Mouse (Mus musculus): Measurements from ENCODE around the gene A530032D15Rik.
"Not testable (repeated sequence)": the region's sequence is repeated elsewhere in the genome, so short reads cannot be mapped to it uniquely, and the experiment has no call there.

Gene A530032D15Rik

GRCm38 (mm10) chr1:85109753-85110152 lies at the start of gene A530032D15Rik:
Gene A530032D15Rik, minus strand, starts transcription at chr1:85109853.
- DNase-seq (ENCODE audit: low spot score in 2 of 2) = not testable (repeated sequence)

- not testable (repeated sequence) for DNase-seq (ENCODE audit: low spot score in 2 of 2)
Measured at GRCm38 (mm10) chr1:85155151-85155550, 45.5 kb upstream of the A530032D15Rik start.

GRCm38 (mm10) chr1:85133671-85134070 lies 24.0 kb upstream of the A530032D15Rik start:
- not testable (repeated sequence) for DNase-seq (ENCODE audit: low spot score in 2 of 2)

- not testable (repeated sequence) for DNase-seq (ENCODE audit: low spot score in 2 of 2)
Measured at GRCm38 (mm10) chr1:85121841-85122240, 12.2 kb upstream of the A530032D15Rik start.

- peak in 1 of 2 experiments; percentile 6 for DNase-seq (ENCODE audit: low spot score in 2 of 2)
Measured at GRCm38 (mm10) chr1:85118341-85118740, 8.7 kb upstream of the A530032D15Rik start.

GRCm38 (mm10) chr1:85117537-85117936 lies 7.9 kb upstream of the A530032D15Rik start:
- DNase-seq (ENCODE audit: low spot score in 2 of 2) = peak in 1 of 2 experiments; percentile 10

GRCm38 (mm10) chr1:85114666-85115402 lies 5.2 kb upstream of the A530032D15Rik start:
- peak in 1 of 2 experiments; percentile 10 for DNase-seq (ENCODE audit: low spot score in 2 of 2)

- DNase-seq (ENCODE audit: low spot score in 2 of 2) = peak in 1 of 2 experiments; percentile 5
Measured at GRCm38 (mm10) chr1:85114078-85114477, 4.4 kb upstream of the A530032D15Rik start.

GRCm38 (mm10) chr1:85112889-85113288 lies 3.2 kb upstream of the A530032D15Rik start:
- DNase-seq (ENCODE audit: low spot score in 2 of 2) = peak in 1 of 2 experiments; percentile 8

GRCm38 (mm10) chr1:85112266-85112665 lies 2.6 kb upstream of the A530032D15Rik start:
- not testable (repeated sequence) for DNase-seq (ENCODE audit: low spot score in 2 of 2)

GRCm38 (mm10) chr1:85111572-85111971 lies 1.9 kb upstream of the A530032D15Rik start:
- peak; percentile 29 to 44 for DNase-seq (ENCODE audit: low spot score in 2 of 2)

GRCm38 (mm10) chr1:85110876-85111275 lies 1.2 kb upstream of the A530032D15Rik start:
- not testable (repeated sequence) for DNase-seq (ENCODE audit: low spot score in 2 of 2)

GRCm38 (mm10) chr1:85106013-85106412 lies 3.6 kb downstream of the A530032D15Rik start:
- DNase-seq (ENCODE audit: low spot score in 2 of 2) = not testable (repeated sequence)

GRCm38 (mm10) chr1:85105336-85105735 lies 4.3 kb downstream of the A530032D15Rik start:
- not testable (repeated sequence) for DNase-seq (ENCODE audit: low spot score in 2 of 2)

GRCm38 (mm10) chr1:85101754-85102153 lies 7.9 kb downstream of the A530032D15Rik start:
- DNase-seq (ENCODE audit: low spot score in 2 of 2) = not testable (repeated sequence)

- not testable (repeated sequence) for DNase-seq (ENCODE audit: low spot score in 2 of 2)
Measured at GRCm38 (mm10) chr1:85099864-85100263, 9.8 kb downstream of the A530032D15Rik start, which contains the start of gene Gm10553. Gene Gm10553, plus strand, starts transcription at chr1:85100164.

GRCm38 (mm10) chr1:85099081-85099480 lies 10.6 kb downstream of the A530032D15Rik start:
- not testable (repeated sequence) for DNase-seq (ENCODE audit: low spot score in 2 of 2)

GRCm38 (mm10) chr1:85093011-85093572 lies 16.6 kb downstream of the A530032D15Rik start:
- DNase-seq (ENCODE audit: low spot score in 2 of 2) = not testable (repeated sequence)

- not testable (repeated sequence) for DNase-seq (ENCODE audit: low spot score in 2 of 2)
Measured at GRCm38 (mm10) chr1:85092169-85092568, 17.5 kb downstream of the A530032D15Rik start.

GRCm38 (mm10) chr1:85086211-85086610 lies 23.4 kb downstream of the A530032D15Rik start:
- not testable (repeated sequence) for DNase-seq (ENCODE audit: low spot score in 2 of 2)

- DNase-seq (ENCODE audit: low spot score in 2 of 2) = not testable (repeated sequence)
Measured at GRCm38 (mm10) chr1:85084803-85085202, 24.9 kb downstream of the A530032D15Rik start.

- not testable (repeated sequence) for DNase-seq (ENCODE audit: low spot score in 2 of 2)
Measured at GRCm38 (mm10) chr1:85073099-85073498, 36.6 kb downstream of the A530032D15Rik start.

GRCm38 (mm10) chr1:85071690-85072089 lies 38.0 kb downstream of the A530032D15Rik start:
- DNase-seq (ENCODE audit: low spot score in 2 of 2) = not testable (repeated sequence)
